In genomic region chr5:25870632-25871031, GRCm38 (mm10) we compare ENCODE assay signal across 25 mouse cellular contexts.
A peak's percentile ranks its signal among the peaks of the same experiment; 100 is the strongest.
DNase-seq lines count a peak whose midpoint lies in the region; ATAC-seq and TF ChIP-seq lines count a peak whose summit lies in the region.
"Had no signal": no experiment of that assay in that cellular context is flagged by ENCODE, and none has a peak within 500 bp of the region (broad histone marks: within the 10 kb centered on the region; RNA-seq: fewer than 3 reads in every experiment).

No protein-coding gene starts in this region.

- no peak overlapping the region for H3K27ac ChIP-seq in hindbrain, postnatal 0 days
- H3K27ac ChIP-seq in hindbrain, embryonic 12.5 days, result no peak overlapping the region
- no peak overlapping the region for H3K27ac ChIP-seq in lung, embryonic 14.5 days (ENCODE audit: low read depth)
- H3K27ac ChIP-seq in ES-Bruce4 (ENCODE audit: insufficient read depth, low read length), result no peak overlapping the region
- H3K27ac ChIP-seq: heart, adult 2 months; heart, embryonic 13.5 days; liver, embryonic 14.5 days; macrophage; midbrain, embryonic 10.5 days; neural tube, embryonic 12.5 days had no signal

- H3K36me3 ChIP-seq in hindbrain, postnatal 0 days (ENCODE audit: insufficient read depth, low read length), result no peaks in the 10 kb centered on the region
- no peaks in the 10 kb centered on the region for H3K36me3 ChIP-seq in hindbrain, embryonic 12.5 days
- no peaks in the 10 kb centered on the region for H3K36me3 ChIP-seq in lung, embryonic 14.5 days (ENCODE audit: insufficient read depth)
- H3K36me3 ChIP-seq in ES-Bruce4 (ENCODE audit: control insufficient read depth, insufficient read depth, low read length, poor library complexity, severe bottlenecking), result no peaks in the 10 kb centered on the region
- H3K36me3 ChIP-seq: forebrain, embryonic 12.5 days; heart, embryonic 13.5 days; limb, embryonic 12.5 days; midbrain, embryonic 10.5 days; neural tube, embryonic 12.5 days had no signal

- no peak for TF ChIP-seq POLR2A in ES-Bruce4 (IDR thresholded peaks at IDR 0.05; ENCODE audit: insufficient read depth, low read length)

- no peak overlapping the region for H3K9ac ChIP-seq in hindbrain, postnatal 0 days (replicated peaks; ENCODE audit: low read length)
- no peak overlapping the region for H3K9ac ChIP-seq in hindbrain, embryonic 12.5 days
- no peak overlapping the region for H3K9ac ChIP-seq in lung, embryonic 14.5 days
- no peak overlapping the region for H3K9ac ChIP-seq in ES-Bruce4 (ENCODE audit: low read depth, poor library complexity, severe bottlenecking)
- H3K9ac ChIP-seq: forebrain, embryonic 12.5 days; heart, embryonic 13.5 days; limb, embryonic 12.5 days; liver, embryonic 14.5 days; neural tube, embryonic 12.5 days had no signal

- 62% methylated on average over 3 of the region's 3 CpGs for WGBS in hindbrain, postnatal 0 days
- WGBS in hindbrain, embryonic 12.5 days, result 61% methylated on average over 3 of the region's 3 CpGs
- 50% methylated on average over 3 of the region's 3 CpGs for WGBS in lung, embryonic 14.5 days

- H3K4me3 ChIP-seq in hindbrain, postnatal 0 days (ENCODE audit: low read length), result no peak overlapping the region
- H3K4me3 ChIP-seq in hindbrain, embryonic 12.5 days, result no peak overlapping the region
- H3K4me3 ChIP-seq in lung, embryonic 14.5 days (ENCODE audit: low read depth, low read length), result no peak overlapping the region
- H3K4me3 ChIP-seq in ES-Bruce4 (ENCODE audit: low read depth, low read length), result no peak overlapping the region
- H3K4me3 ChIP-seq: forebrain, embryonic 12.5 days; heart, adult 2 months; heart, embryonic 13.5 days; limb, embryonic 12.5 days; midbrain, embryonic 10.5 days; neural tube, embryonic 12.5 days had no signal

- H3K9me3 ChIP-seq in hindbrain, postnatal 0 days (ENCODE audit: low read length), result no peaks in the 10 kb centered on the region
- no peaks in the 10 kb centered on the region for H3K9me3 ChIP-seq in hindbrain, embryonic 12.5 days (replicated peaks)
- no peaks in the 10 kb centered on the region for H3K9me3 ChIP-seq in lung, embryonic 14.5 days (ENCODE audit: low read depth, low read length)
- no peaks in the 10 kb centered on the region for H3K9me3 ChIP-seq in ES-Bruce4 (replicated peaks; ENCODE audit: control insufficient read depth, insufficient read depth, low read length, poor library complexity, severe bottlenecking)
- H3K9me3 ChIP-seq: forebrain, embryonic 12.5 days; heart, embryonic 13.5 days; limb, embryonic 12.5 days; midbrain, embryonic 10.5 days; neural tube, embryonic 12.5 days had no signal

- ATAC-seq in hindbrain, postnatal 0 days, result no peak
- no peak for ATAC-seq in hindbrain, embryonic 12.5 days (ENCODE audit: low FRiP score)
- ATAC-seq in lung, embryonic 14.5 days (ENCODE audit: insufficient read depth), result no peak

- no peaks in the 10 kb centered on the region for H3K27me3 ChIP-seq in hindbrain, postnatal 0 days (ENCODE audit: insufficient read depth, low read length)
- H3K27me3 ChIP-seq in hindbrain, embryonic 12.5 days, result no peaks in the 10 kb centered on the region
- H3K27me3 ChIP-seq in lung, embryonic 14.5 days (ENCODE audit: insufficient read depth, low read length), result no peaks in the 10 kb centered on the region
- no peaks in the 10 kb centered on the region for H3K27me3 ChIP-seq in ES-Bruce4 (ENCODE audit: control insufficient read depth, insufficient read depth, low read length, poor library complexity, severe bottlenecking)
- H3K27me3 ChIP-seq: CH12.LX; forebrain, embryonic 12.5 days; heart, embryonic 13.5 days; limb, embryonic 12.5 days; neural tube, embryonic 12.5 days had no signal

- H3K4me2 ChIP-seq in hindbrain, postnatal 0 days (ENCODE audit: low read depth, low read length), result no peak overlapping the region
- no peak overlapping the region for H3K4me2 ChIP-seq in hindbrain, embryonic 12.5 days (replicated peaks)
- no peak overlapping the region for H3K4me2 ChIP-seq in lung, embryonic 14.5 days
- H3K4me2 ChIP-seq: forebrain, embryonic 12.5 days; heart, embryonic 13.5 days; limb, embryonic 12.5 days; neural tube, embryonic 12.5 days had no signal

- no peak for DNase-seq in hindbrain, postnatal 0 days (ENCODE audit: low spot score)
- DNase-seq in lung, embryonic 14.5 days, result no peak
- no peak for DNase-seq in lung, postnatal 4 days
- DNase-seq in ZHBTc4 (ENCODE audit: low read depth, low spot score), result peak; percentile 10
- no peak for DNase-seq in ovary, postnatal 14 days (ENCODE audit: low spot score)
- DNase-seq: adrenal gland, postnatal 25 days; B cell, adult 2 months; cerebellum, adult 9-11 months; gastrocnemius, postnatal 14 days; heart, adult 2 months; heart, postnatal 14 days; kidney, adult 8-10 months; kidney, postnatal 14 days; thymus, adult 18-20 months; thymus, postnatal 36 days had no signal

- TF ChIP-seq CTCF in hindbrain, postnatal 0 days (IDR thresholded peaks at IDR 0.05; ENCODE audit: low read depth), result peak; percentile 52
- peak; percentile 28 for TF ChIP-seq CTCF in lung, embryonic 14.5 days (IDR thresholded peaks at IDR 0.05; ENCODE audit: low read depth)
- TF ChIP-seq CTCF in ES-Bruce4 (IDR thresholded peaks at IDR 0.05; ENCODE audit: low read depth, low read length), result peak; percentile 15

- H3K4me1 ChIP-seq in hindbrain, postnatal 0 days (ENCODE audit: insufficient read depth, low read length), result no peaks in the 10 kb centered on the region
- no peaks in the 10 kb centered on the region for H3K4me1 ChIP-seq in hindbrain, embryonic 12.5 days
- H3K4me1 ChIP-seq in lung, embryonic 14.5 days (ENCODE audit: insufficient read depth), result no peaks in the 10 kb centered on the region
- H3K4me1 ChIP-seq in ES-Bruce4 (ENCODE audit: control insufficient read depth, insufficient read depth, low read length), result no peaks in the 10 kb centered on the region
- H3K4me1 ChIP-seq: midbrain, embryonic 10.5 days; neural tube, embryonic 12.5 days had no signal

- no peak for TF ChIP-seq EP300 in ES-Bruce4 (IDR thresholded peaks at IDR 0.05; ENCODE audit: insufficient read depth, low read depth, low read length)
